Mouse (Mus musculus): ENCODE results near the gene Msi2.
A peak's percentile ranks its signal among the peaks of the same experiment; 100 is the strongest.

DNA sequence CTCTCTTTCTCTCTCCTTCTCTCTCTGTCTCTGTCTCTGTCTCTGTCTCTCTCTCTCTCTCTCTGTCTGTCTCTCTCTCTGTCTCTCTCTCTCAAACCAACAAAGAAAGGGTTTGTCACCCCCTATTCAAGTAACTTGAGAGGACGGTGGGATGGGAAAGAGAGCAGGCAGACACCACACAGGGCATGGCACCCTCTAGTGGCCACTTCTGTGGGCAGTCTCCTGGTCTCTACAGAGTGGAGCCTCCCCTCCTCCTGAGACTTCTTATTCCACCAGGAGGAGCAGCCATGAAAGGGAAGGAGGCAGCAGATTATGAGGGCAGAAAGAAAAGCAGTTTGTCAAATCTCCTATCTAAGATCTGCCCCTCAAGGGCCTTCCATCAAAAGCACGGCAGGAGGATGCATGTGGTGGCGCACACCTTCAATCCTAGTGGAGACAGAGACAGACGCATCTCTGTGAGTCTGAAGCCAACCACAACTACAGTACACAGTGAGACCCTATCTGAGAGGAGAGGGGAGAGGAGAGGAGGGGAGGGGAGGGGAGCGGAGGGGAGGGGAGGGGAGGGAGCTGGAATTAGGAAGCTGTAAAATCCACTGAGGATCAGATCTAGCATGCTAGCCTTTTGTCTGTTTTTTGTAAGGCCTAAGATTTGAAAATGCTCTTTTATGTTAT is 305.8 kb downstream of the Msi2 start:
- TF ChIP-seq EP300 (IDR thresholded peaks at IDR 0.05; ENCODE audit: low read depth) (no peak), CTCF (IDR thresholded peaks at IDR 0.05; ENCODE audit: low read depth) (peak; percentile 90)
